Mouse (Mus musculus) inflammation-experienced regulatory T-cells (primary cell): ENCODE results near the gene Kel. TPM values are rescaled to one million over a fixed set of nuclear protein-coding genes. Genes with fewer than 3 reads are reported as not detected.

Experiments used
- polyA plus RNA-seq, 2 experiments: library from polyadenylated mRNA; unstranded; fragments of 100-300 nt; shearing (Covaris generic); gene quantifications; one replicate each; pipeline ENCODE4 v1.2.1; 2017

The Kel gene
- polyA plus RNA-seq = under 1 TPM in 1 of 2 experiments, not detected in 1; 0.47 TPM

DNA sequence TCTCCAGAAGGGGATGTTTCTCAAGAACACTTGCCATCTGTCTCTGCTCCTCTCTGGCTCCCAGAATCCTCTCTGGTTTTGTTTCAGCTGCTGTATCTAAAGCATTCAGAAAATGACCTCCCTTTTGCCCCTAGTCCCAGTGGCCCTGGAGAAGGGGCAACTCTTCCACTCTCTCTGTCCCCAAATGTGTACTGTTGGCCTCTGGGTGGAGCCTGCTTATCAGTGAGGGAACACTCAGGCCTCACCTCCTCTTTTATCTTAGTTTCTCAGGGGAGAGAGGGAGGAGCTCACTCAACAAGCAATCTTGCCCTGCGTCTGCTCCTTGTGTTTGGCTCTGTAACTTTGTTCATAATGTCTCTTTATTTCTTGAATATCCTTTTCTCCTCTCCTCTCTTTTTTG, at the start of gene Kel:
TSS of gene Kel (minus strand) at position 217 of the 400 bp plus-strand sequence.

DNA sequence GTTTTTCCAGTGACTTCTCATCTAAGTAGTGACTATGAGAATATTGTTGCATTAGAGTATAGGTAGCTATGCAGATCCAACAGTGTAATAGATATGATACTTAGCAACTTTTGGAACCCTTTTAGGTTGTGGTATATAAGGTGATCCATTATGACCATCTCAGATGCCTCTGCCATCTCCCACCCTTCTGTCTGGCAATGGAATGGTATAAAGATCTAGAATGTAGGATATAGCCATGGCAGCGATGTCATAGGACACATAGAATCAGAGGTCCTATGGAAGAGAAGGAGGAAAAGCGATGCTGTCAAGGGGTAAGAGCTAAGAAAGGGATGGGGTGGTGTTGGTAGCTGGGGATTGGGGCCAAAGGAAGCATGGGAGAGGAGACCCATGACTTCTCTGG, 20.0 kb downstream of the Kel start, which contains the start of gene Llcfc1:
TSS of gene Llcfc1 (plus strand) at position 301 of the 400 bp plus-strand sequence.

DNA sequence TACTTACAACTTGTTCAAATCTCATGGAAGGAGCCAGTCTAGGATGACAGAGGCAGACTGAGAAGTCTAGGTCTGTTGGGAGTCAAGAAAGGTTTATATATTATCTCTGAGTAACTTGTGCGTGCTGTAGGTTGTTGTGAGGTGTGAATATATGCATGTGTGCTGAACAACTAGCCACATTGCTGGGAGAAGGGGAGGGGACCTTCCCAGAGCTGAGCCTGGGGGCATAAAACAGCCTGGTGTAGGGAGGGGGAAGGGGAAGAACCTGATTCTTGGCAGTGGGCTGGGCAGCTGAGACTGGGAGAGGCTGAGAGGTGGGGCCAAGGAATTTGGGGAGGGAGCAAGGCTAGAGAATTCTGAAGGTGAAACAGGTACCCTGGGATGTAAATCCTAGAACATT, 23.5 kb downstream of the Kel start, which contains the start of gene Trpv5:
TSS of gene Trpv5 (minus strand) at position 101 of the 400 bp plus-strand sequence.

Other genes starting within 250 kb of the Kel start
- gene Prss1, start 245.4 kb downstream of the Kel start, polyA plus RNA-seq = not detected
- 1 to 10 TPM in 1 of 2 experiments, under 1 TPM in 1; 0.95 to 1.4 TPM for gene Prss2, start 182.6 kb downstream of the Kel start, polyA plus RNA-seq
- 10 to 100 TPM; 44.4 to 88.9 TPM for gene Ephb6, start 98.9 kb downstream of the Kel start, polyA plus RNA-seq
- 1 to 10 TPM in 1 of 2 experiments, under 1 TPM in 1; 0.39 to 1.4 TPM for gene Trpv6, start 67.9 kb downstream of the Kel start, polyA plus RNA-seq
- gene Trpv5, start 23.6 kb downstream of the Kel start, polyA plus RNA-seq = under 1 TPM; 0.10 to 0.18 TPM
- gene Llcfc1, start 19.9 kb downstream of the Kel start, polyA plus RNA-seq = not detected
- gene Olfr459, start 70.8 kb upstream of the Kel start, polyA plus RNA-seq = under 1 TPM in 1 of 2 experiments, not detected in 1; 0.06 TPM
- gene Pip, start 143.2 kb upstream of the Kel start, polyA plus RNA-seq = 1,000 to 10,000 TPM in 1 of 2 experiments, not detected in 1; 1,853 TPM
- under 1 TPM in 1 of 2 experiments, not detected in 1; 0.55 TPM for gene Sval2, start 148.7 kb upstream of the Kel start, polyA plus RNA-seq
- not detected for gene Sval1, start 247.3 kb upstream of the Kel start, polyA plus RNA-seq